In the genomic region with DNA sequence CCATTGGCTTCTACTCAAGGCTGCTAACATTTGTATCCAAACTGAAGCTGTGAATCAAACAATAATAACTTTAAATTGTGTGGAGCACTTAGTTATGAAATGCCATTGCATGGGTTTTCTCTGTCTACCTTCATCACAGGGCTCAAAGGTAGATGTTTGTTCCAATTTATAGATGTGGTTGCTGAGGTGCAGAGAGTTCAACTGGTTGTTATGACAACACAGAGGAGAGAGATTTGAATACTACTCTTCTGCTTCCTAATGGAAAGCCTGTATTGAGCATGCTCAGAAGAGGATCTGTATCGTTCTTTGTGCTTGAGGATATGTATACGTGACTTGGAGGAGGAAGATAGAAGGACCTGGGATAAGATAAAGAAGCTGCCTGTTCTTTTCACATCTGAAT, we compare ENCODE assay signal across 21 mouse cellular contexts.
"Had no signal": no experiment of that assay in that cellular context is flagged by ENCODE, and none has a peak within 500 bp of the region (broad histone marks: within the 10 kb centered on the region; RNA-seq: fewer than 3 reads in every experiment).

No protein-coding gene starts in this region.

- DNase-seq: kidney, adult 2 months; kidney, postnatal 25 days; layer of hippocampus, adult 9-11 months; left cerebral cortex, postnatal 4 days; liver, postnatal 0 days; lung, embryonic 14.5 days; right cerebral cortex, postnatal 14 days; right cerebral cortex, postnatal 4 days; thymus, adult 2 months; thymus, postnatal 14 days; thymus, postnatal 4 days had no signal

- H3K27ac ChIP-seq: kidney, postnatal 0 days; layer of hippocampus, adult 2 months; limb, embryonic 12.5 days; limb, embryonic 15.5 days; liver, embryonic 14.5 days; macrophage; midbrain, embryonic 12.5 days; midbrain, embryonic 15.5 days; neural tube, embryonic 13.5 days; stomach, postnatal 0 days had no signal

- H3K4me3 ChIP-seq: layer of hippocampus, adult 2 months; limb, embryonic 12.5 days; limb, embryonic 15.5 days; midbrain, embryonic 12.5 days; midbrain, embryonic 15.5 days; neural tube, embryonic 13.5 days had no signal
